9 mouse cellular contexts compared by ENCODE assay signal in genomic region chr6:137253415-137253814, GRCm38 (mm10). TPM values are rescaled to one million over a fixed set of nuclear protein-coding genes. Genes with fewer than 3 reads are reported as not detected.
DNase-seq lines count a peak whose midpoint lies in the region; ATAC-seq lines count a peak whose summit lies in the region.
"Had no signal": no experiment of that assay in that cellular context is flagged by ENCODE, and none has a peak within 500 bp of the region (broad histone marks: within the 10 kb centered on the region; RNA-seq: fewer than 3 reads in every experiment).

No protein-coding gene starts in this region.

- H3K4me1 ChIP-seq in hindbrain, embryonic 11.5 days (replicated peaks; ENCODE audit: control insufficient read depth, insufficient read depth, low read length): no peaks in the 10 kb centered on the region
- 0 out of 2 replicates have a peak, but pooled peaks cover 9% of the 10 kb centered on the region for H3K4me1 ChIP-seq in midbrain, embryonic 15.5 days

- H3K27ac ChIP-seq in hindbrain, embryonic 11.5 days (ENCODE audit: low read depth, low read length): no peak overlapping the region
- H3K27ac ChIP-seq in midbrain, embryonic 15.5 days: peak overlapping the region; percentile 98; the same call in 1 of the 2 replicates
- H3K27ac ChIP-seq: heart, embryonic 15.5 days; macrophage had no signal

- peak overlapping the region; percentile 57 for H3K4me3 ChIP-seq in hindbrain, embryonic 11.5 days (ENCODE audit: low read depth, low read length)
- H3K4me3 ChIP-seq in midbrain, embryonic 15.5 days: peak overlapping the region; percentile 90

- peak overlapping the region; percentile 93 for H3K9ac ChIP-seq in hindbrain, embryonic 11.5 days (ENCODE audit: low read depth, low read length)
- peak overlapping the region; percentile 97 for H3K9ac ChIP-seq in midbrain, embryonic 15.5 days
- H3K9ac ChIP-seq: heart, embryonic 15.5 days had no signal

- no peak for ATAC-seq in hindbrain, embryonic 11.5 days (ENCODE audit: low FRiP score)
- no peak for ATAC-seq in midbrain, embryonic 15.5 days (replicated peaks)

- 11% methylated on average over 7 of the region's 7 CpGs for WGBS in hindbrain, embryonic 11.5 days
- WGBS in midbrain, embryonic 15.5 days: 6% methylated on average over 7 of the region's 7 CpGs

- DNase-seq in WW6 (ENCODE audit: low read depth, low spot score): peak; percentile 7
- peak; percentile 73 for DNase-seq in embryo, embryonic 10 days (ENCODE audit: low spot score)
- peak; percentile 45 for DNase-seq in hindbrain, embryonic 11.5 days (ENCODE audit: low spot score)
- DNase-seq in cerebellum, adult 9-11 months: no peak
- DNase-seq in gastrocnemius, postnatal 10 days: no peak
- no peak for DNase-seq in right cerebral cortex, adult 18-20 months

- 0 out of 2 replicates have a peak, but pooled peaks cover 2% of the 10 kb centered on the region for H3K27me3 ChIP-seq in hindbrain, embryonic 11.5 days (ENCODE audit: control insufficient read depth, insufficient read depth, low read length)
- H3K27me3 ChIP-seq in midbrain, embryonic 15.5 days (replicated peaks): no peaks in the 10 kb centered on the region

- H3K4me2 ChIP-seq in hindbrain, embryonic 11.5 days (replicated peaks; ENCODE audit: low read depth, low read length): peak overlapping the region; percentile 86
- peak overlapping the region; percentile 75 for H3K4me2 ChIP-seq in midbrain, embryonic 15.5 days

- H3K9me3 ChIP-seq in hindbrain, embryonic 11.5 days (ENCODE audit: control insufficient read depth, low read length): no peaks in the 10 kb centered on the region
- H3K9me3 ChIP-seq in midbrain, embryonic 15.5 days: no peaks in the 10 kb centered on the region; the same call in 1 of the 2 replicates
- H3K9me3 ChIP-seq: heart, embryonic 15.5 days had no signal

- no peaks in the 10 kb centered on the region for H3K36me3 ChIP-seq in hindbrain, embryonic 11.5 days (ENCODE audit: control insufficient read depth, insufficient read depth, low read length)
- no peaks in the 10 kb centered on the region for H3K36me3 ChIP-seq in midbrain, embryonic 15.5 days (replicated peaks)
- H3K36me3 ChIP-seq: heart, embryonic 15.5 days had no signal

RNA-seq across cellular contexts. Expression of gene Ptpro, which starts 1.3 kb away (rescaled TPM):
- polyA plus RNA-seq in hindbrain, embryonic 11.5 days (2014; fragmentation: Nextera tagmentation; extraction: Ambion mirVana): 16.0 and 19.2 TPM in 2 replicates
- polyA plus RNA-seq in midbrain, embryonic 15.5 days (2015; fragmentation: Nextera tagmentation; extraction: Ambion mirVana): 71.4 and 77.0 TPM in 2 replicates
- total RNA-seq in gastrocnemius, postnatal 10 days (2021): 1 to 10 TPM in 1 of 2 experiments, under 1 TPM in 1; 0.96 to 1.5 TPM

Comparison
In these comparisons a context has a peak if more than half of its experiments do, and no peak if none do; other contexts are left out.
1. DNase-seq: peak in WW6 (single experiment), embryo, embryonic 10 days (single experiment) and hindbrain, embryonic 11.5 days (single experiment); none in cerebellum, adult 9-11 months (single experiment), gastrocnemius, postnatal 10 days (single experiment) and right cerebral cortex, adult 18-20 months (single experiment).